Mouse (Mus musculus) adrenal gland, adult 8-10 months (tissue): ENCODE results near the gene Zfp638. TPM values are rescaled to one million over a fixed set of nuclear protein-coding genes. Genes with fewer than 3 reads are reported as not detected.
"Not testable (repeated sequence)": the region's sequence is repeated elsewhere in the genome, so short reads cannot be mapped to it uniquely, and the experiment has no call there.

ENCODE experiments used
- DNase-seq: peaks from one replicate; pipeline ENCODE4 v3.0.0; 2022
- total RNA-seq, 4 experiments: library from RNA; stranded (reverse); gene quantifications; 2 replicates each; pipeline ENCODE4 v1.2.4; 2022

The Zfp638 gene
- total RNA-seq, 4 experiments from 2014 or later = 85.0 to 116 (median 106) TPM

- DNase-seq = no peak
Measured at GRCm38 (mm10) chr6:84010303-84011225, 143.7 kb downstream of the Zfp638 start.

- DNase-seq = peak; percentile 52
Measured at GRCm38 (mm10) chr6:84014961-84015683, 148.2 kb downstream of the Zfp638 start.

GRCm38 (mm10) chr6:84016851-84017250 is 149.9 kb downstream of the Zfp638 start:
- no peak for DNase-seq

GRCm38 (mm10) chr6:84017392-84017791 is 150.5 kb downstream of the Zfp638 start:
- no peak for DNase-seq

- DNase-seq = peak; percentile 53
Measured at GRCm38 (mm10) chr6:84018906-84019550, 152.1 kb downstream of the Zfp638 start.

GRCm38 (mm10) chr6:84020002-84020401 is 153.1 kb downstream of the Zfp638 start:
- DNase-seq = no peak

- no peak for DNase-seq
Measured at GRCm38 (mm10) chr6:84021990-84022389, 155.1 kb downstream of the Zfp638 start.

- no peak for DNase-seq
Measured at GRCm38 (mm10) chr6:84025636-84026035, 158.7 kb downstream of the Zfp638 start.

GRCm38 (mm10) chr6:84028791-84029190 is 161.9 kb downstream of the Zfp638 start:
- no peak for DNase-seq

- no peak for DNase-seq
Measured at GRCm38 (mm10) chr6:84029775-84030174, 162.9 kb downstream of the Zfp638 start.

GRCm38 (mm10) chr6:84032516-84032915 is 165.6 kb downstream of the Zfp638 start:
- not testable (repeated sequence) for DNase-seq

Other genes starting within 250 kb of the Zfp638 start
- gene Clec4f, start 210.9 kb upstream of the Zfp638 start, total RNA-seq = not detected
- gene Cd207, start 189.3 kb upstream of the Zfp638 start, total RNA-seq = under 1 TPM in 2 of 4 experiments, not detected in 2; 0.20 to 0.22 TPM
- not detected for gene Vax2, start 155.8 kb upstream of the Zfp638 start, total RNA-seq
- gene Atp6v1b1, start 124.1 kb upstream of the Zfp638 start, total RNA-seq = not detected
- under 1 TPM in 2 of 4 experiments, not detected in 2; 0.37 to 0.38 TPM for gene Ankrd53, start 104.5 kb upstream of the Zfp638 start, total RNA-seq
- 100 to 1,000 TPM; 121 to 139 (median 124) TPM for gene Tex261, start 91.3 kb upstream of the Zfp638 start, total RNA-seq
- 10 to 100 TPM; 55.2 to 72.7 (median 69.2) TPM for gene Nagk, start 72.1 kb upstream of the Zfp638 start, total RNA-seq
- gene Paip2b, start 35.4 kb upstream of the Zfp638 start, total RNA-seq = 10 to 100 TPM; 35.0 to 47.3 (median 40.5) TPM
- 10 to 100 TPM; 46.1 to 59.1 (median 51.7) TPM for gene Dysf, start 141.5 kb downstream of the Zfp638 start, total RNA-seq